Comparison of ENCODE assay signal across 26 mouse cellular contexts in genomic region chr19:11321123-11321522, GRCm38 (mm10). TPM values are rescaled to one million over a fixed set of nuclear protein-coding genes. Genes with fewer than 3 reads are reported as not detected.
DNase-seq lines count a peak whose midpoint lies in the region; ATAC-seq and TF ChIP-seq lines count a peak whose summit lies in the region.
"Had no signal": no experiment of that assay in that cellular context is flagged by ENCODE, and none has a peak within 500 bp of the region (broad histone marks: within the 10 kb centered on the region; RNA-seq: fewer than 3 reads in every experiment).

No protein-coding gene starts in this region.

- ATAC-seq in liver, embryonic 11.5 days (replicated peaks; ENCODE audit: low FRiP score) = no peak
- ATAC-seq in midbrain, embryonic 14.5 days (ENCODE audit: low FRiP score, low TSS enrichment) = no peak
- ATAC-seq: activated CD4-positive, CD25-positive, alpha-beta regulatory T cell, adult 4 months; CD4-positive, CD25-positive, alpha-beta regulatory T cell, adult 4 months; forebrain, embryonic 14.5 days; intestine, embryonic 15.5 days; Patski had no signal

- H3K27ac ChIP-seq in liver, adult 2 months (replicated peaks; ENCODE audit: insufficient read depth, low read depth, low read length) = no peak overlapping the region
- no peak overlapping the region for H3K27ac ChIP-seq in liver, embryonic 11.5 days (ENCODE audit: low read depth, low read length)
- no peak overlapping the region for H3K27ac ChIP-seq in ES-E14 (ENCODE audit: insufficient read depth, low read depth, low read length, poor library complexity, severe bottlenecking)
- H3K27ac ChIP-seq in bone marrow macrophage, adult 2 months (ENCODE audit: insufficient read depth, low read depth, low read length) = peak overlapping the region; percentile 61
- H3K27ac ChIP-seq in midbrain, embryonic 14.5 days (replicated peaks; ENCODE audit: low read depth, low read length) = no peak overlapping the region
- H3K27ac ChIP-seq: embryonic facial prominence, embryonic 10.5 days; gastrocnemius, adult 2 months; hindbrain, embryonic 10.5 days; hindbrain, embryonic 14.5 days; intestine, embryonic 15.5 days had no signal

- no peaks in the 10 kb centered on the region for H3K9me3 ChIP-seq in liver, embryonic 11.5 days (ENCODE audit: control insufficient read depth, low read length)
- no peaks in the 10 kb centered on the region for H3K9me3 ChIP-seq in ES-E14 (ENCODE audit: control insufficient read depth, insufficient read depth, low read depth, low read length)
- H3K9me3 ChIP-seq in midbrain, embryonic 14.5 days (ENCODE audit: control insufficient read depth, low read length) = no peaks in the 10 kb centered on the region
- H3K9me3 ChIP-seq: embryonic facial prominence, embryonic 10.5 days; heart, embryonic 12.5 days; hindbrain, embryonic 10.5 days; intestine, embryonic 15.5 days had no signal

- 89% methylated on average over 1 of the region's 1 CpGs for WGBS in liver, adult 2 months
- WGBS in liver, embryonic 11.5 days = 62% methylated on average over 1 of the region's 1 CpGs
- 85% methylated on average over 1 of the region's 1 CpGs for WGBS in midbrain, embryonic 14.5 days

- H3K4me3 ChIP-seq in liver, adult 2 months (ENCODE audit: insufficient read depth, low read depth, low read length) = no peak overlapping the region
- H3K4me3 ChIP-seq in liver, embryonic 11.5 days (ENCODE audit: low read depth, low read length) = no peak overlapping the region
- no peak overlapping the region for H3K4me3 ChIP-seq in ES-E14 (ENCODE audit: insufficient read depth in 1 of 2, low read depth in 1 of 2, low read length in 2 of 2, poor library complexity in 1 of 2, severe bottlenecking in 1 of 2)
- no peak overlapping the region for H3K4me3 ChIP-seq in bone marrow macrophage, adult 2 months (ENCODE audit: insufficient read depth, low read length)
- no peak overlapping the region for H3K4me3 ChIP-seq in midbrain, embryonic 14.5 days (replicated peaks; ENCODE audit: low read depth, low read length)
- H3K4me3 ChIP-seq: embryonic facial prominence, embryonic 10.5 days; gastrocnemius, adult 2 months; heart, embryonic 12.5 days; hindbrain, embryonic 10.5 days; intestine, embryonic 15.5 days had no signal

- no peaks in the 10 kb centered on the region for H3K36me3 ChIP-seq in liver, adult 2 months (ENCODE audit: control insufficient read depth, insufficient read depth, low read length)
- no peaks in the 10 kb centered on the region for H3K36me3 ChIP-seq in liver, embryonic 11.5 days (ENCODE audit: control insufficient read depth, insufficient read depth, low read length)
- no peaks in the 10 kb centered on the region for H3K36me3 ChIP-seq in ES-E14 (ENCODE audit: control insufficient read depth, insufficient read depth, low read length, poor library complexity, severe bottlenecking)
- no peaks in the 10 kb centered on the region for H3K36me3 ChIP-seq in midbrain, embryonic 14.5 days (ENCODE audit: control insufficient read depth, insufficient read depth, low read length)
- H3K36me3 ChIP-seq: embryonic facial prominence, embryonic 10.5 days; heart, embryonic 12.5 days; hindbrain, embryonic 10.5 days; intestine, embryonic 15.5 days had no signal

- DNase-seq in liver, adult 2 months (ENCODE audit: extremely low read depth, low read depth, low spot score) = peak; percentile 10
- no peak for DNase-seq in liver, embryonic 11.5 days (ENCODE audit: low spot score)
- DNase-seq in ES-E14 (ENCODE audit: low read depth, low spot score) = no peak
- no peak for DNase-seq in midbrain, embryonic 14.5 days
- DNase-seq in gastrocnemius, postnatal 10 days = no peak
- DNase-seq: adrenal gland, postnatal 14 days; B cell, adult 2 months; cerebellum, adult 18-20 months; cerebellum, adult 9-11 months; gastrocnemius, adult 2 months; gastrocnemius, postnatal 36 days had no signal

- H3K4me1 ChIP-seq in liver, adult 2 months (ENCODE audit: control insufficient read depth, insufficient read depth, low read length) = no peaks in the 10 kb centered on the region; the same call in 1 of the 2 replicates
- H3K4me1 ChIP-seq in liver, embryonic 11.5 days (replicated peaks; ENCODE audit: control insufficient read depth, insufficient read depth, low read length) = no peaks in the 10 kb centered on the region
- peaks cover 4 to 13% of the 10 kb centered on the region in 2 experiments; a peak in 3 of 4 replicates for H3K4me1 ChIP-seq in ES-E14 (ENCODE audit: control insufficient read depth in 2 of 2, insufficient read depth in 2 of 2, low read length in 2 of 2, poor library complexity in 1 of 2)
- H3K4me1 ChIP-seq in bone marrow macrophage, adult 2 months (ENCODE audit: control insufficient read depth, insufficient read depth, low read length) = peaks cover 29% of the 10 kb centered on the region
- no peaks in the 10 kb centered on the region for H3K4me1 ChIP-seq in midbrain, embryonic 14.5 days (ENCODE audit: control insufficient read depth, insufficient read depth, low read length)
- H3K4me1 ChIP-seq: embryonic facial prominence, embryonic 10.5 days; heart, embryonic 12.5 days; intestine, embryonic 15.5 days had no signal

- no peak for TF ChIP-seq POLR2A in liver, adult 2 months (IDR thresholded peaks at IDR 0.05; ENCODE audit: extremely low read depth, insufficient read depth, low read length)
- no peak for TF ChIP-seq POLR2A in bone marrow macrophage, adult 2 months (IDR thresholded peaks at IDR 0.05; ENCODE audit: borderline replicate concordance, low read depth, low read length)

- no peak overlapping the region for H3K4me2 ChIP-seq in liver, embryonic 11.5 days
- no peak overlapping the region for H3K4me2 ChIP-seq in midbrain, embryonic 14.5 days (ENCODE audit: low read length)
- H3K4me2 ChIP-seq: heart, embryonic 12.5 days; hindbrain, embryonic 14.5 days; intestine, embryonic 15.5 days had no signal

- no peak for TF ChIP-seq CTCF in liver, adult 2 months (IDR thresholded peaks at IDR 0.05; ENCODE audit: low read depth, low read length)
- TF ChIP-seq CTCF in bone marrow macrophage, adult 2 months (IDR thresholded peaks at IDR 0.05; ENCODE audit: low read depth, low read length) = no peak

- no peaks in the 10 kb centered on the region for H3K79me2 ChIP-seq in liver, adult 2 months (ENCODE audit: control insufficient read depth, insufficient read depth, low read length)

- in situ Hi-C loops in ES-E14 (cut with MboI; ENCODE audit: low sequenced_read_pairs in 2 of 2, unreplicated experiment in 2 of 2) = no loop called here

- no peaks in the 10 kb centered on the region for H3K27me3 ChIP-seq in liver, adult 2 months (ENCODE audit: control insufficient read depth, insufficient read depth, low read length)
- no peaks in the 10 kb centered on the region for H3K27me3 ChIP-seq in liver, embryonic 11.5 days (replicated peaks; ENCODE audit: control insufficient read depth, insufficient read depth, low read length)
- H3K27me3 ChIP-seq in midbrain, embryonic 14.5 days (ENCODE audit: control insufficient read depth, insufficient read depth, low read length) = no peaks in the 10 kb centered on the region
- H3K27me3 ChIP-seq: heart, embryonic 12.5 days; intestine, embryonic 15.5 days had no signal

- no peak overlapping the region for H3K9ac ChIP-seq in liver, adult 2 months (ENCODE audit: low read depth, low read length)
- H3K9ac ChIP-seq in liver, embryonic 11.5 days (ENCODE audit: low read depth, low read length) = no peak overlapping the region
- no peak overlapping the region for H3K9ac ChIP-seq in ES-E14 (ENCODE audit: insufficient read depth, low read depth, low read length, poor library complexity, severe bottlenecking)
- no peak overlapping the region for H3K9ac ChIP-seq in midbrain, embryonic 14.5 days (replicated peaks; ENCODE audit: low read length)
- H3K9ac ChIP-seq: heart, embryonic 12.5 days; hindbrain, embryonic 14.5 days; intestine, embryonic 15.5 days had no signal

RNA-seq across cellular contexts. Expression of gene Ms4a14, which starts 6.9 kb away (rescaled TPM):
- total RNA-seq in liver, adult 2 months (2014; rRNA removed) = 0.07 TPM in 1 of 2 replicates, not detected in the other
- polyA plus RNA-seq in liver, adult 2 months (2012; rRNA removed) = not detected in 2 replicates
- not detected in 2 replicates for polyA plus RNA-seq in liver, embryonic 11.5 days (2014; fragmentation: Nextera tagmentation; extraction: Ambion mirVana)
- 0.69 and 0.71 TPM in 2 replicates for total RNA-seq in ES-E14 (2012; rRNA removed)
- 136 and 161 TPM in 2 replicates for polyA plus RNA-seq in bone marrow macrophage, adult 2 months (2012; ENCODE audit: insufficient read depth, insufficient read length, missing spikeins)
- polyA plus RNA-seq in midbrain, embryonic 14.5 days (2014; fragmentation: Nextera tagmentation; extraction: Ambion mirVana) = not detected in 2 replicates
- total RNA-seq in gastrocnemius, postnatal 10 days (2021) = under 1 TPM; 0.12 to 0.25 TPM
- total RNA-seq: adrenal gland, postnatal 14 days; gastrocnemius, adult 2 months; MEL had no signal
- polyA plus RNA-seq: activated CD4-positive, CD25-positive, alpha-beta regulatory T cell, adult 4 months; CD4-positive, CD25-positive, alpha-beta regulatory T cell, adult 4 months; embryonic facial prominence, embryonic 10.5 days; forebrain, embryonic 14.5 days; heart, embryonic 12.5 days; intestine, embryonic 15.5 days had no signal

RNA-seq across cellular contexts. Expression of gene Ms4a7, which starts 14.8 kb away (rescaled TPM):
- total RNA-seq in liver, adult 2 months (2014; rRNA removed) = 1.3 TPM in 2 replicates
- 0.21 and 0.35 TPM in 2 replicates for polyA plus RNA-seq in liver, adult 2 months (2012; rRNA removed)
- 1.1 and 1.3 TPM in 2 replicates for polyA plus RNA-seq in liver, embryonic 11.5 days (2014; fragmentation: Nextera tagmentation; extraction: Ambion mirVana)
- 0.36 and 0.42 TPM in 2 replicates for total RNA-seq in ES-E14 (2012; rRNA removed)
- polyA plus RNA-seq in bone marrow macrophage, adult 2 months (2012; ENCODE audit: insufficient read depth, insufficient read length, missing spikeins) = 2,313 and 2,384 TPM in 2 replicates
- 2.6 TPM in 1 of 2 replicates, not detected in the other for polyA plus RNA-seq in midbrain, embryonic 14.5 days (2014; fragmentation: Nextera tagmentation; extraction: Ambion mirVana)
- 1 to 10 TPM; 1.3 to 1.8 TPM for total RNA-seq in gastrocnemius, postnatal 10 days (2021)
- total RNA-seq: MEL had no signal
- polyA plus RNA-seq: activated CD4-positive, CD25-positive, alpha-beta regulatory T cell, adult 4 months; CD4-positive, CD25-positive, alpha-beta regulatory T cell, adult 4 months had no signal

RNA-seq across cellular contexts. Expression of gene Ms4a5, which starts 37.5 kb away (rescaled TPM):
- total RNA-seq in liver, adult 2 months (2014; rRNA removed) = not detected in 2 replicates
- polyA plus RNA-seq in liver, adult 2 months (2012; rRNA removed) = not detected in 2 replicates
- polyA plus RNA-seq in liver, embryonic 11.5 days (2014; fragmentation: Nextera tagmentation; extraction: Ambion mirVana) = not detected in 2 replicates
- 0.53 TPM in 1 of 2 replicates, not detected in the other for total RNA-seq in ES-E14 (2012; rRNA removed)
- polyA plus RNA-seq in bone marrow macrophage, adult 2 months (2012; ENCODE audit: insufficient read depth, insufficient read length, missing spikeins) = not detected in 2 replicates
- not detected in 2 replicates for polyA plus RNA-seq in midbrain, embryonic 14.5 days (2014; fragmentation: Nextera tagmentation; extraction: Ambion mirVana)
- not detected for total RNA-seq in gastrocnemius, postnatal 10 days (2021)
- total RNA-seq: adrenal gland, adult 18-20 months; adrenal gland, postnatal 14 days; gastrocnemius, adult 2 months; gastrocnemius, postnatal 36 days; heart, postnatal 25 days; MEL had no signal
- polyA plus RNA-seq: activated CD4-positive, CD25-positive, alpha-beta regulatory T cell, adult 4 months; CD4-positive, CD25-positive, alpha-beta regulatory T cell, adult 4 months; embryonic facial prominence, embryonic 10.5 days; embryonic facial prominence, embryonic 14.5 days; forebrain, embryonic 14.5 days; heart, embryonic 12.5 days; heart, embryonic 16.5 days; hindbrain, embryonic 10.5 days; hindbrain, embryonic 14.5 days; intestine, embryonic 15.5 days; Patski had no signal

RNA-seq across cellular contexts. Expression of gene Ms4a4a, which starts 54.2 kb away (rescaled TPM):
- total RNA-seq in liver, adult 2 months (2014; rRNA removed) = 0.28 TPM in 1 of 2 replicates, not detected in the other
- not detected in 2 replicates for polyA plus RNA-seq in liver, adult 2 months (2012; rRNA removed)
- 1.3 and 2.2 TPM in 2 replicates for polyA plus RNA-seq in liver, embryonic 11.5 days (2014; fragmentation: Nextera tagmentation; extraction: Ambion mirVana)
- not detected in 2 replicates for total RNA-seq in ES-E14 (2012; rRNA removed)
- polyA plus RNA-seq in bone marrow macrophage, adult 2 months (2012; ENCODE audit: insufficient read depth, insufficient read length, missing spikeins) = 434 TPM in 2 replicates
- polyA plus RNA-seq in midbrain, embryonic 14.5 days (2014; fragmentation: Nextera tagmentation; extraction: Ambion mirVana) = 1.6 TPM in 1 of 2 replicates, not detected in the other
- total RNA-seq in gastrocnemius, postnatal 10 days (2021) = 1 to 10 TPM; 4.0 to 6.0 TPM
- total RNA-seq: MEL had no signal
- polyA plus RNA-seq: Patski had no signal

RNA-seq across cellular contexts. Expression of gene Ms4a1, which starts 55.1 kb away (rescaled TPM):
- 0.74 and 1.7 TPM in 2 replicates for total RNA-seq in liver, adult 2 months (2014; rRNA removed)
- 0.07 and 0.20 TPM in 2 replicates for polyA plus RNA-seq in liver, adult 2 months (2012; rRNA removed)
- polyA plus RNA-seq in liver, embryonic 11.5 days (2014; fragmentation: Nextera tagmentation; extraction: Ambion mirVana) = 0.12 TPM in 1 of 2 replicates, not detected in the other
- total RNA-seq in ES-E14 (2012; rRNA removed) = 0.11 and 0.62 TPM in 2 replicates
- polyA plus RNA-seq in bone marrow macrophage, adult 2 months (2012; ENCODE audit: insufficient read depth, insufficient read length, missing spikeins) = not detected in 2 replicates
- not detected in 2 replicates for polyA plus RNA-seq in midbrain, embryonic 14.5 days (2014; fragmentation: Nextera tagmentation; extraction: Ambion mirVana)
- total RNA-seq in gastrocnemius, postnatal 10 days (2021) = under 1 TPM; 0.12 to 0.56 TPM
- total RNA-seq: gastrocnemius, adult 2 months; gastrocnemius, postnatal 36 days; MEL had no signal
- polyA plus RNA-seq: embryonic facial prominence, embryonic 10.5 days; embryonic facial prominence, embryonic 14.5 days; forebrain, embryonic 14.5 days; heart, embryonic 12.5 days; heart, embryonic 16.5 days; hindbrain, embryonic 10.5 days; hindbrain, embryonic 14.5 days; intestine, embryonic 15.5 days; Patski had no signal

Comparison
In these comparisons a context has a peak if more than half of its experiments do, and no peak if none do; other contexts are left out.
1. RNA of gene Ms4a14, which starts 6.9 kb away (polyA plus RNA-seq): 136 to 161 TPM in bone marrow macrophage, adult 2 months; not detected in liver, adult 2 months, not detected in liver, embryonic 11.5 days and not detected in midbrain, embryonic 14.5 days; every median in the first group is over 100 times any median in the second.
2. RNA of gene Ms4a7, which starts 14.8 kb away (polyA plus RNA-seq): 2,313 to 2,384 TPM in bone marrow macrophage, adult 2 months; 2.6 TPM in midbrain, embryonic 14.5 days, 1.1 to 1.3 TPM in liver, embryonic 11.5 days and 0.21 to 0.35 TPM in liver, adult 2 months; every median in the first group is over 100 times any median in the second.